Mouse (Mus musculus): ENCODE results near the gene Olfr1440.
A peak's percentile ranks its signal among the peaks of the same experiment; 100 is the strongest.

Gene Olfr1440

DNA sequence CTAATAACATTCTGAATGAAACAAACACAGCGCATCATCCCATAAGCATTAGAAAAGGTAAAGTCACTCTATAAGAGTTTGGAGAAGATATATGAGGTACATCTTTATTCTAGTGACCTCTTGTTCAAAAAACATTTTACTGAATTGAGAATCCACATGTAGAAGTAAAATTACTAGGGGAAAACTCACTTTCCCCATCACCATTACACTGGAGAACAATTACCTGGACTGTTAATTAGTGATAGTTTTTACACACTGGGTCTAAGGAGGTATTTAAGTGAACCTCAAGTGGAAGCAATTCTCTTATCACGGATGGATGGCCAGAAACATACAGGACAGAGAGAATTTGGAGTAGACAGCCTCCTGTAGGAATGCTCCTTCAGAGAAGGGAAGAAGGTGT lies at the start of gene Olfr1440:
Gene Olfr1440, plus strand, starts transcription at position 301 of the 400 bp plus-strand sequence.
- no peak for DNase-seq (ENCODE audit: low spot score in 2 of 2)

DNA sequence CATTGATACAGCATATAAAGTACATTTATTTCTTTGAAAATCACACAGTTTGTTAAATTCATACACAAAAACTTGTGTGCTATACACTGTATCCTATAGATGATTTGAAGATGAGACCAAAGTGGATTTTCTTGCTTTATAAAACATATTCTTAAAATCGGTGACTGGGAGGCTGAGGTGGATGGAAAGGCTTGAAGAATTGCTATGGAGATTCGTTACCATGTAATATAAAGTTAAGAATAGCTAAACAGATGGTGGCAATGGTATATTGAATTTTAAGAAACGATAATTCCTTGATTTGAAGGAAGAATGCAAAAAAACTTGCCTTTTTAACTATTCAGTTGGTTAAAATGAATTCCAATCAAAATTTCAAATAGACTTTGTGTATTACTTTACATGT lies 14.1 kb upstream of the Olfr1440 start:
- DNase-seq (ENCODE audit: low spot score in 2 of 2): no peak

DNA sequence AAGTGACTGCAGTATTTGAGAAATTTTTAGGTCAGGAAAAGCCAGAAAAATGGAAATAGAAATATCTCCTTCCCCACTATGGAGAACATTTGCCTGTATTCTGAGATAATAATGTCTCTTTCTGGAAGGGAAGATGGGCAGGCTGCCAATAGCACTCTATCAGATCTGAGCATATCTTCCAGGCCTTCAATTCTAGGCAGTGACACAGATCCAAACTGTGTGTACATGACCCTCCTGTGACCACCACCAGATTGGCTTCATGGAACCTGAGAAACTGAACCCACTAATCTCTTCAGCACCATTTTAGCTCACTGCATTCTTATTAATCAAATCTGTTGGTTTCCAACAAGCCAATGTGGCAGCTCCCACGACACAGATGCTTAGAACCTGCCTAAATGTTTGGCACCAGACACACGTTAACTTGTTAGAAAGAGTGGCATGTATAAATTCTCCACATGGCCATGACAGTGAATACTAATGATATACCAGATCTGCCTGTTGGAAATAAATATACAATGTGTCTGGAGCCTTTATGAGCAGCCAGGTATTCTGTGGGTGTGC lies 12.5 kb upstream of the Olfr1440 start:
- no peak for DNase-seq (ENCODE audit: low spot score in 2 of 2)

DNA sequence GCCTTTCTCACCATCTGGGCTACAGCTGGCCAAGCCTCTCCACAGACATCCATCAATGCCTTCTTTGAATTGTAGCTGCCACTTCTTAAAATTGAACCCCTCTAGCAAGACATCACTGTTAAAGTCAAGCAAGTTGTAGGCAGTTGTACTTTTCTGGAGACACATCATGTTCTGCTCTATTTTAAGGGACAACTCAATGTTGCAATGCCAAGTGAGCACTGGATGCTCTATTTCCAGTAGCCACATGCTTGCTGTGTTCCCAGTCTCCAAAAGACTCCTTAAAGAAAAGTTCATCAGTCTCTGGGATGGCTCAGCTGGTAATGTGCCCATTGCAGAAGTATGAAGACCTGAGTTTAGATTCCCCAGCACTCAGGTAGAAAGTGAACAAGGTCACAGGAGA lies 26.7 kb downstream of the Olfr1440 start:
- no peak for DNase-seq (ENCODE audit: low spot score in 2 of 2)

DNA sequence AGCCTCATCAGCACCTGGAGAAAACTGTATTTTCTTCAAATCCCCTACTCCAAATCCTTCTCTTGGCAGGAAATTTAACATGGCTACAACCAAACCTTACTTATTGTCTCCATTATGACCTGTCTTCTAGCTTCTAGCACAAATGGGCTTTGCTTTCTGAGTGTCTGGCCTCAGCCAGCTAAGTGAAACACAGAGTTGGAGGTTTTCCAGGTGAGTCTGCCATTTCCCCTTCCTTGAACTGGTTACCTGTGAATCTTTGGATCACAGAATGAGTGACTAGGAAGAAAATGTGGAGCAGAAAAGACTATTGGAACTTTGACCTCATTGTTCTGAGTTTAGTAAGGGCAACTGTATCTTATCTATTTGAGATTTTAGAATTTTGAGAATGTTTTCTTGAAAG lies 30.3 kb downstream of the Olfr1440 start, which contains the start of gene Olfr1441:
Gene Olfr1441, plus strand, starts transcription at position 73 of the 400 bp plus-strand sequence.
- DNase-seq (ENCODE audit: low spot score in 2 of 2): no peak

DNA sequence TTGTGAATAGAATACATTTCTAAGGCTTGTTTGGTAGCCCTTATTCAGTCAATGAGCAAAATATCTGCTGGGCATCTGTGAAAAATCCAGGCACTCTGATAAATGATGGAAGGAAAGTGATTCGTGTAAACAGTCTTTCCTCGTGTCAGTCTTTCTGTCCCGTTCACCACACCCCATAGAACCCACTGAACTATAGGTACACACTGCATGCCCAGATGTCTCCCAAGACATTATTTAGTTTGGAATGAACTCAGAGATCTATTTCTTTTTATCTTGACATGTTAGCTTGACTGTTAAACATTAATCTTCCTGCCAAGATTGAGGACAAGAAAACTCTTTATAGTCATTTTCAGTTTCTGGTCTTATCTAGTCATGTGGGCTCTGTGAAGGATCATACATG lies 31.2 kb downstream of the Olfr1440 start:
- DNase-seq (ENCODE audit: low spot score in 2 of 2): no peak

DNA sequence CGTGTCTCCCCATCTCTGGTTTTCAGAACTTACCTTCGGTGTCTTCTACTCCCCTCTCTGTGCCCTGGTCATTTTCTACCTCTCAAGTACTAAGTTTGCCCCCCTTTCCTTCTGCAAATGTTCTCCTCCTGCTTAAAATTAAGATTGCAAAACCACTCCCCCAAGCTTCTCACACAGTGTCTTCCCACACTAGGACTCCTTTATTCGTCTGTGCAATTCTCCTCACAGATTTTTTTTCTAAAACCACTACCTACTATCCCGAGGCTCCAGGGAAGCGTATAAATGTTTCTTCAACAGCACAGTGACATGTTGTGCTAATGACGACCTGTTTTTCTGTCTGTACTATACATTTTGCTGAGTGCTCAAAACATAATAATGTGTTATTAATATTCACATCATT lies 33.5 kb downstream of the Olfr1440 start:
- DNase-seq (ENCODE audit: low spot score in 2 of 2): no peak

DNA sequence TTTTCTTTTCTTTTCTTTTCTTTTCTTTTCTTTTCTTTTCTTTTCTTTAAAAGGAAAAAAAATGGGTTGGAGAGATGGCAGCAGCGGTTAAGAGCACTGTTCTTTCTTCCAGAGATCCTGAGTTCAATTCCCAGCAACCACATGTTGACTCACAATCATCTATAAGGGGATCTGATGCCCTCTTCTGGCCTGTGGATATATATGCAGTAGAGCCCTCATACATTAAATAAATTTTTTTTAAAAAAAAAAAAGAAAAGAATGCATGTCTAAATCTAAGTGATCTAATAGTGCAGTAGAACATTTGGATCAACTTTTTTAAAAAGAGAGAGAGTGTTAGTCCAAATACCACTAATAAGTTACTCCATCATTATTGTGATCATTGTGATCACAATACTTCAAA lies 34.6 kb downstream of the Olfr1440 start:
- no peak for DNase-seq (ENCODE audit: low spot score in 2 of 2)

DNA sequence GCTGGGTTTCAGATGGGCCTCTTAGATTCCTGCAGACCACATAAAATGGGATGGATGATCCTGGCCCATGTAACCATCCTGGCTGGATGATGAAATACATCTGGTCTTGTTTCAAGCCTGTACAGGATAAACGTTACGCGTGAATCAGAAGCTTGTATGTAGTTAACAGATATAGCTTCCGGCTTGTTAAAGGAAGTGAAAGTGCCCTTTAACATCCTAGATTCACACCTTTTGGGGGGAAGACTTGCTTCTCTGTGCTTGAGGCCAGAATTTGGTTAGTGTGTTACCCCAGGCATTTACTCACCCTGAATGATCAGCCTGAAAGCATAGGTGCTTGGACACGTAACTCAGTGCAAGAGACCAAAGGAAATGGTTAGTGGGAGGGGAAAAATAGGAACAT lies 40.0 kb downstream of the Olfr1440 start:
- no peak for DNase-seq (ENCODE audit: low spot score in 2 of 2)

DNA sequence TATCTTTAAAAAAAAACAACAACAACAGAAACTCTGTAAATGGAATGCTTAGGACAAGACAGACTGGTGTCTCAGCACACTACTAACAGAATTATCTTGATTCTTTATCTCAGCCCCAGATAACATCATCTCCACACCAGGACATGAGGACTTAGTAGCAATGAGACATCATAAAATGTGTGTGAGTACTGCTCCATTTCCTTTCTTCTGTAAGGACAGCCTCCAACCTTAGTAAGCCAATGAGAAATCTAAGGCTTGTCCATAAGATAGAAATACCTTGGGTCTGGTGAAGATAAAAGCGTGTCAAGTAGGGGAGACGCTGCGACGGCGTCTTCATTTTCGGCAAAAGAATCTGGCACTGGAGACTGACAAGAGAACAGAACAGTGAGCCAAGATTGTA lies 40.5 kb downstream of the Olfr1440 start, which contains the start of gene Pfpl:
Gene Pfpl, plus strand, starts transcription at position 301 of the 400 bp plus-strand sequence.
- DNase-seq (ENCODE audit: low spot score in 2 of 2): no peak

DNA sequence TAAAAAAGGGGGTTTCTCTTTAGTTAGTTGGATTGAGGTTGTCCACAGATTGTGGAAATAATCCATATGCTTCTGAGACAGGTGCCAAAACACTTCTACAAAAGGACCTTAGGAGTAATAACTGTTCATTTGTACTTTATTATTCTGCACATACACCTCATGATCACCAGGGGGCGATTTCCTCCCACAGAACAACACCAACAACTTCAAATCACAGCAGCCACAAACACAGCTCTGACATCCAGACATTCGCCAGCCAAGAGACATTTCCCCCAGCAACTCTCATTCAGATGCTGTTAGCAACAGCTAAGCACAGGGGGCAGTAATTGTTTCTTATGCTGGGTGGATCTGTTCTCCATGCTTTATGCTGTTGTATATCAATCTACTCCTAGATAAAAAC lies 46.0 kb downstream of the Olfr1440 start:
- DNase-seq (ENCODE audit: low spot score in 2 of 2): peak; percentile 20 to 36

DNA sequence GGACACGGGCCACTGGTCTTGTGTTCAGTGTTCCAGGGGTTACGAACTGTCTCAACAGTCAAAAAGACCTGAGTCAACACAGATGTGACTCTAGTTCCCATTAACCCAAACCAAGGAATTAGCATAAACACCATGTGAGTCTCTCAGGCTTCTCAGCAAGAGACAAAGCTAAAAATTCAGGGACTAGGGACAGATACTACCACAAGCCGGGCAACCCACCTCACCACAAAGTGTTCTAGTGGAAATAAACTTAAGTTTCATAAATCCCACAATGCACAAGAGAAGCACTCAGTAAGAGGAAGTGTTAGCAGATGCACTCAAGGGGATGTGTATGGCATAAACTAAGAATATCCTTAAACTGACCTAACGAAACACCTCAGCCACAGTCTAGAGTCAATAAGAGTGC lies 47.9 kb downstream of the Olfr1440 start:
- no peak for DNase-seq (ENCODE audit: low spot score in 2 of 2)

DNA sequence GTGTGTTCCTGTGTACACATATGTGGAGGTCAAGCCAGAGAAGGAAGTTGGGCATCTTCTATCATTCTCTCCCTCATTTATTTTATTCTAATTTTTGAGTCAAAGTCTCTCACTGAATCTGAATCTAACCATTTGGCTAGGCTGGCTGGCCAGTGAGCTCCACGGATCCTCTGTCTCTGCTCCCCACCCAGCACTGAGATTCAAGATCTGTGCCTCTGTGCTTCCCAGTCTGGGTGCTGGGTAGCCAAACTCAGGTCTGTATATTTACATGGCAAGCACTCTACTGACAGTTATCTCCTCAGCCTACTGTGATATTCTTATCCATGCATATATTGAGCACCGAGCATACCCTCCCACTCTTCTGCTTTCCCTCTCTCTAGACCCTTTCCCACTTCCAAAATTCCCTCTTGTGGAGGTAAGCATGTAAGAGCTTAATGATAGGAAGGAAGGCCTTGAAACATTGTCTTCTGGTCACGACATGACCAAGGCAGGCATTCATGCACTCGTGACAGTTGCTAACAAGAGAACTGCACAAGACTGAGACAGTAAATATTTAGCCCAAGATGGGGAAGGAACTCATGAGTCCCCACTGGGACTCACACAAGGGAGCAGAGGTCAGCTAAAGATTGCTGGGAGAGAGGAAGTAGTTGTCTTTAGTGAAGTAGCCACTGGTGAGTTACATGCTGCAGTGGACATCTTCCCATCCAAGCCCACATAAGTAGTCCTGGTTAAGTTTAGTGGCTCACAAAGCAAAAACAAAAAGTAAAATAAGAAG lies 48.9 kb downstream of the Olfr1440 start:
- no peak for DNase-seq (ENCODE audit: low spot score in 2 of 2)

DNA sequence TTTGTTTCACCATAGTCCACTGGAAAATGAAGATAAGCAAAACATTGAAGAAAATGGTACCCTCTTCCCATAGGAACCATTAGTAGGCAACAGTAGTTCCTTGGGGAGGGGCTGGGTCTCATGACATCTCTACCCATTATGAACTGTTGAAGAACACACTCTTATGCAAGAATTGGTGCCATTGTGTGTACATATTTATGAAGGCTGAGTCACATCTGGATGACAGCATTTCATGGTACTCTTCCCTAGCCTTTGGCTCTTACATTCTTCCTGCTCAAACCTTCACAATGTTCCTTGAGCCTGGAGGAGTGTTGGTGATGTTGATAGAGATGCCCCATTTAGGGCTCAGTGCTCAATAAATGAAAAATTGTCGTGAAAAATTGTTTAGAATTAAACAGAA lies 52.5 kb downstream of the Olfr1440 start:
- DNase-seq (ENCODE audit: low spot score in 2 of 2): no peak

DNA sequence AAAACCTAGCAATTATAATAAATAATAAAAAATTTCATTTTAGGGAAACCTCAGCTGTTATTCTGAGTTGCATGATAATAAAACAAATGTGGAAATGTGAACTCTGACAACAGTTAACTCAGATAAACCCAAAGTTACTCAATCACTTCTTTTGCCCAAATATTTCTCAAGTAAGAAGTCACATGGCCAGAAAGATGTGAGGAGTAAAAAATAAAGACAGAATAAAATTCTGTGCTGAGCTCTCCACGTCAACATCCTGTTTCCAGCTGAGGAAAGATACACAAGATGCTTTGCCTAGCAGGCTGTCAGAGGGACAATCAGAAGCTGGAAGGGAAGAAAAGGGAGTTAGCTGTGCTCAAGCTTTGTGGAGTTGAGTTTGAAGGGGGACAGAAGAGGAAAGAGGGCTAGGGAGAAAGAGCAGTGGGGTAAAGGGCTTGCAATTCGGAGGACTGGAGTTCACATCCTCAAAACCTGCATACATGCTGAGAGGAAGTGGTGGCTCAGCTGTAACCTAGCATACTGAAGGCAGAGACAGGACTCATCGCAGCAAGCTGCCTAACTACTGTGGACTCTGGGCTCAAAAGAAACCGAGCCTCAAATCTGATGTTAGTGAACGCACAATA lies 53.1 kb downstream of the Olfr1440 start:
- DNase-seq (ENCODE audit: low spot score in 2 of 2): no peak

DNA sequence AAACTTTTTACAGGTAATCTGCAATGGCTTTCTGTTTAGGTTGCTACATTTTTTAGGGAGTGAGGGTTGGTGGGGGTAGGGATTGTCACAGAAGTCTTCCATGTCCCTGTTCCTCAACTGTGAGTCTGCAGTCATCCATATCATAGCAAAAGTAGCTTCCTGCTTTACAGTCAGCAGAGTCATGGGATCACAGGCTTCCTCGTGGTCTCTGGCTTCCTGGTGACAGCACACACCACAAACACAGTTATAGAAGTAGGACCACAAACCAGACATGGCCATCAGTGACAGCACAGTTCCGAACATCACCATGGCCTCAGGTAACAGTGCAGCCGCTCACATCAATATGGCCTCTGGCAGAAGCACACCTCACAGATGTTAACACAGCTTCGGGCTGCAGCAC lies 55.5 kb downstream of the Olfr1440 start:
- DNase-seq (ENCODE audit: low spot score in 2 of 2): no peak

DNA sequence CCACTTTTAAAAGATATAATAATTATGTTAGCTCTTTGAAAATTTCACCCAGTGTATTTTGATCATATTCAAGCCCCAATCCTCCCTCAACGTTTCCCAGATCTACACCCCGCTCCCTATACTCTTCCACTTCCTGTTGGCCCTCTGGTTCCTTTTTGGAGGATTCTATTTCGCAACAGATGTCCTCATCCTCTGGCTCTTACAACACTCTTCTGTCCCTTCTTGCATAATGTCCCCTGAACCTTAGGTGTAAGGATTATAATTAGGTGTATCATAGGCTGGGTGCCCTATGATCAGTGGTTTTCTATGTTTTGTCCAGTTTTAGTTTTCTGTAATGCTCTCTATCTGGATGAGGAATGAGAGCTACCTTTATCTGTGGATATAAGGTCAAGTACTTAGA lies 57.9 kb downstream of the Olfr1440 start:
- DNase-seq (ENCODE audit: low spot score in 2 of 2): no peak
